Mouse (Mus musculus) liver, adult 2 months (tissue): ENCODE results near the gene Gm1043.

ENCODE experiments used
- CTCF ChIP-seq: fragments of 200-500 bp; IDR thresholded peaks from 2 replicates; pipeline ENCODE4 v1.5.1; 2011; ENCODE audit warnings: low read depth, low read length, control low read depth
- POLR2A ChIP-seq: fragments of 200-500 bp; IDR thresholded peaks from 2 replicates; pipeline ENCODE4 v1.6.1; 2011; ENCODE audit warnings: low read length, control low read depth; ENCODE audit not compliant: insufficient read depth; ENCODE audit errors: extremely low read depth

DNA sequence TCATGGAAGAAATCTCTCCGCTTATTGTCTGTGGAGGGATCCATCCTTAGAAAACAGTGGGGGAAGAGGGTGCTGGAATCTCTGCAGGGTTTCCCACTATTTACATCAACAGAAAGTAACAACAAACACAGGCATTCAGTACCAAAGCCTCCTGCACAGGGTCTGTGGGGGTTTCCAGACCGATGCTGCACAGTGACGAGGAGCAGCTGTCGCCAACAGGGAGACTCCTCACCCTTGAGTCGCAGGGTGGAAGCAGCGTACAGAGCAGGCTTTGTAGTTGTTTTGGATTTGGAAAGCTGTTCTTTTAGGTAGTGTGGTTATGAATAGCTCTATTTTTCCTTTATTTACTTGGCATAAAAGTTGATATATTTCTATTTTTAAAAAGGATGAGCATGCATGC lies 16.9 kb downstream of the Gm1043 start:
- TF ChIP-seq CTCF, result no peak
- TF ChIP-seq POLR2A, result no peak
